Mouse (Mus musculus) bone marrow, adult 2 months (tissue): Measurements from ENCODE around the gene Tmem52. TPM values are rescaled to one million over a fixed set of nuclear protein-coding genes. Genes with fewer than 3 reads are reported as not detected.
A peak's percentile ranks its signal among the peaks of the same experiment; 100 is the strongest.

Experiments
- H3K27ac ChIP-seq: fragments of 200-500 bp; 2 replicates; pipeline ENCODE4 v1.5.1; 2012; ENCODE audit warnings: low read depth, mild to moderate bottlenecking, control low read depth, inconsistent platforms, low read length; ENCODE audit not compliant: control insufficient read depth, poor library complexity, insufficient read depth
- H3K4me1 ChIP-seq: fragments of 200-500 bp; 2 replicates; pipeline ENCODE4 v1.6.1; 2011; ENCODE audit warnings: low read length; ENCODE audit not compliant: control insufficient read depth, insufficient read depth
- H3K4me3 ChIP-seq: fragments of 200-500 bp; replicated peaks from 2 replicates; pipeline ENCODE3; 2011; ENCODE audit warnings: mild to moderate bottlenecking, low read depth, low read length, control low read depth; ENCODE audit not compliant: control insufficient read depth
- CTCF ChIP-seq: fragments of 200-500 bp; IDR thresholded peaks from 2 replicates; pipeline ENCODE4 v1.5.1; 2011; ENCODE audit warnings: low read length, control low read depth; ENCODE audit not compliant: control insufficient read depth, insufficient read depth
- POLR2A ChIP-seq: fragments of 200-500 bp; IDR thresholded peaks from 2 replicates; pipeline ENCODE4 v1.6.1; 2011; ENCODE audit warnings: low read depth, mild to moderate bottlenecking, control low read depth, low read length, borderline replicate concordance; ENCODE audit not compliant: control insufficient read depth
- WGBS: fragments of 180-500 bp; shearing (Covaris S2); methylation state at CpG from one replicate; pipeline ENCODE4 v1.1.7; 2018; 5-methylcytosine and 5-hydroxymethylcytosine counted together
- polyA plus RNA-seq: library from polyadenylated mRNA; stranded (reverse); fragments of >200 nt; gene quantifications from 2 replicates; pipeline ENCODE4 v1.2.4, GENCODE M21; 2011; ENCODE audit warnings: low replicate concordance; ENCODE audit not compliant: missing spikeins, insufficient read depth, insufficient read length

Tmem52 gene
- polyA plus RNA-seq, 1 experiment: not detected

DNA sequence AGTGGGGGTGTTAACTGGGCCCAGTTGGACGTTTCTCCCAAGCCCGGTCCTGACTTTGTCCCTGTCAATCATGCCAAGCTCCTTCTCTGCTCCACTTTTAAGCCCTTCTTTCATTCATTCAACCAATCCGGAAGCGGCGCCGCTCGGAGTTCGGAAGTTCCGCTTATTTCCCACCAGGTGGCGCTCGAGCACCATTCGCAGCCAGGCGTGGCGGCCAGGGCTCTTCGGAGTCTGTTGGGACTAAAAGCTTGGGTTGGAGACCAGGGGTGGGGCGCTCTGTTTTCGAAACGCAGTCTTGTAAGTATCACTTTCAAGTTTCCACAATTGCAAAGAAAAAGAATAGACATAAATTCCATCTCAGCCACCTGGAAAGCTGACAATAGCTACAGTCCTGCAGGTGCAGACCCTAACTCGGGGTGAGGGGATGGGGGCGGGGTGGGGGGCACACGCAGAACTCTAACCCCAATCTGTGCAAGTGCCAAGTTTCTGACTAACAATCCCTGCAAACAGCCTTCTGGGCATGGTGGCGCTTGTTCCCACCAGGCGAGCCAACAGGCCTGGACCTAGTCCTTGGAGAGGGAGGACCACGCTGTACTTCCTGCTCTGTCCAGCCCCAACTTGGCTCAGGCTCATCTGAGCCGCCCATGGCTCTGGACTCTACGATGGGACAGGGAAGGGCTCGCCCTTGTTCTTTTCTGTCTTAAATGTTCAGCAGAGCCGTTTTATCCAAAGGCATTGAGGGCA lies 12.6 kb downstream of the Tmem52 start:
- TF ChIP-seq POLR2A (0 out of 2 replicates have a peak, but pooled peaks have one; percentile 11), CTCF (peak; percentile 95)
- no peak overlapping the region for H3K27ac ChIP-seq
- H3K4me3 ChIP-seq: no peak overlapping the region
- H3K4me1 ChIP-seq: no peaks in the 10 kb centered on the region; the same call in 1 of the 2 replicates
- WGBS: 17% methylated on average over 28 of the region's 28 CpGs

DNA sequence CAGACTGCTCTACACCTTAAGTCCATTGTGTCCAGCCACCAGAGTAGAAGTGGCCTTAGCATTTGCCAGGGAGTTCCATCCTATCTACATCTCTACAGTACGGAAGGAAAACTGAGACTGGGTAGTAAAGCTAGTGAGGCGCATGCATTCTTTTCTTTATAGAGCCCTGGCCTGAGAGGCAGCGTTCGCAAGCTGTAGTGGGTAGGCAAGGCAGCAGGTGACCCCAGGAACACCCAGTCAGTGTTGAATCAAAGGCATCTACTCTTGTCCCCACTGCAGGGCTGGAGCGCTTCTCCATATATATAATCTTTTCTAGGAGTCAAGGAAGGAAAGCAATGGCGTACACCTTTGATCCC lies 13.2 kb downstream of the Tmem52 start:
- Histone ChIP-seq H3K4me3 (no peak overlapping the region), H3K27ac (no peak overlapping the region), H3K4me1 (no peaks in the 10 kb centered on the region; the same call in 1 of the 2 replicates)
- TF ChIP-seq POLR2A (no peak), CTCF (no peak)
- 90% methylated on average over 6 of the region's 6 CpGs for WGBS

DNA sequence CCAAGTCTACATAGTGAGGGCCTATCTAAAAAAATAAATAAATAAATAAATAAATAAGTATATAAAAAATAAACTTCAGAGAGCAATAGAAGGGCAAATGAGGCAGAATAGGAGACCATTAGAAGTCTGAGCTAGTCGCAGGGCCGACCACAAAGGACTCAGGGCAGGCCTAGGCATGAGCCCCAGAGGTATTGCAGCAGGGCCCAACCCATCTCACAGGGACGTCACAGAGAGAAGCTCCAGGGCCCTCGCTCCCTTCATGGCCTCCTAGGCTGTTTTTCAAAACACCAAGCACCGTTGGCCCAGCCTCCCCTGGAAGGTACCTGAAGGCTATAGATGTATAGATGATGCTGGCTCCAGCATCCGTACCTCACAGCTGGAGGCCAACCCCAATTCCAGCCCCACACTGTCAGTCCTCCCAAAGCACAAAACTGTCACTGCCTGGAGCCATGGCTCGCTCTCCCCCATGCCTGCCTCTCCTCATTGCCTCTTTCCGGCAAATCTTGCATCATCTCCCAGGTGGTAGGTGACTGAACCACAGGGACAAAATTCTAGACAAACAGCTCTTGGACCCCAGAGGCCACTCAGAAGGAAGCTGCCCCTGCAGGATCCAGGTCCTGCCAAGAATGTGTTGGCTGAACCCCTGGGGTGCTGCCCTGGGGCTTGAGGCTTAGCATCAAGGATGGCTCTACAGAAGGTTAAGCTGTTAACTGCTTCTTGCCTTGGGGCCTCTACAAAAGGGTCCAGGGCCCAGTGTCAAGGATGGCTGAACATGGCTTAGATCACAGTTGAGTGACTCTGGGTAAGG lies 14.0 kb downstream of the Tmem52 start:
- TF ChIP-seq CTCF: no peak
- TF ChIP-seq POLR2A: no peak
- WGBS: 73% methylated on average over 8 of the region's 8 CpGs
- Histone ChIP-seq H3K27ac (no peak overlapping the region), H3K4me3 (no peak overlapping the region), H3K4me1 (peaks cover 4% of the 10 kb centered on the region)

DNA sequence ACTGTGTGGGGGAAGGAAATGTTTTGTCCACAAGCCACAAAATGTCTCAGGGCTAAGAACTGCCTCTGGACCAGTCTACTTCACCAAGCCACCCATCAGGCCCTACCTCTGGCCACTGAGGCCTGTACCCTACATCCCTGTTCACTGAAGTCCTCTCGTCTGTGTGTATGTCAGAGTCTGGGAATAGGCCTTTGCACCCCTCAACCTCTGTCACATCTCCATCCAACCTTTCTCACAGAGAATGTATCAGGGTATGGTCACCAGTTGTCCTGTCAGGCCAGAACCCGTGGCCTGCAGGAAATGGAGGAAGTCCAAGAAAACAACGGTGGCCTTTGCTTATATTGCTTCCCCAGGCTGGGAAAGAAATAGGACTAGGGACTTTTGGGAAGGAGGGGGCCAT lies 16.6 kb downstream of the Tmem52 start:
- TF ChIP-seq POLR2A (no peak), CTCF (no peak)
- peaks cover 11% of the 10 kb centered on the region for H3K4me1 ChIP-seq
- WGBS: 49% methylated on average over 3 of the region's 3 CpGs
- no peak overlapping the region for H3K4me3 ChIP-seq
- H3K27ac ChIP-seq: no peak overlapping the region

DNA sequence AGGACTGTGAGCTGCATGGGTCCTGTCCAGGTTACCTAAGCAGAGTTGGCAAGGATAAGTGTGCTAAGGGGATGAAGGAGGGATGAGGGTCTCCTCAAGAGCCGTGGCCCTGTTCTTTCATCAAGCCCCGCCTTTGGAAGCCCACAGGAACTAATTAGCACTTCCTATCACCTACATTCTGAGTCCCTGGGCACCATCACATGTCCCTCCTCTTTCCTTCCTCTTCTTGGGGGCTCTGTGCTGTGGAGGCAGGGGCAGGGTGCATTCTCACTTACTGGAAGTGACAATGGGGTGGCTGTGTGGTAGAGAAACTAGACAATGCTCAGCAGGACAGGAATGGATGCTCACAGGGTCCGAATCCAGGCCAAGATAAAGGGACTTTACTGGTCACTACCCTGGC lies 18.8 kb downstream of the Tmem52 start:
- 5% methylated on average over 3 of the region's 3 CpGs for WGBS
- no peak overlapping the region for H3K4me3 ChIP-seq
- H3K27ac ChIP-seq: peak overlapping the region; percentile 54; the same call in 1 of the 2 replicates
- TF ChIP-seq CTCF: no peak
- no peak for TF ChIP-seq POLR2A
- peaks cover 12% of the 10 kb centered on the region for H3K4me1 ChIP-seq

DNA sequence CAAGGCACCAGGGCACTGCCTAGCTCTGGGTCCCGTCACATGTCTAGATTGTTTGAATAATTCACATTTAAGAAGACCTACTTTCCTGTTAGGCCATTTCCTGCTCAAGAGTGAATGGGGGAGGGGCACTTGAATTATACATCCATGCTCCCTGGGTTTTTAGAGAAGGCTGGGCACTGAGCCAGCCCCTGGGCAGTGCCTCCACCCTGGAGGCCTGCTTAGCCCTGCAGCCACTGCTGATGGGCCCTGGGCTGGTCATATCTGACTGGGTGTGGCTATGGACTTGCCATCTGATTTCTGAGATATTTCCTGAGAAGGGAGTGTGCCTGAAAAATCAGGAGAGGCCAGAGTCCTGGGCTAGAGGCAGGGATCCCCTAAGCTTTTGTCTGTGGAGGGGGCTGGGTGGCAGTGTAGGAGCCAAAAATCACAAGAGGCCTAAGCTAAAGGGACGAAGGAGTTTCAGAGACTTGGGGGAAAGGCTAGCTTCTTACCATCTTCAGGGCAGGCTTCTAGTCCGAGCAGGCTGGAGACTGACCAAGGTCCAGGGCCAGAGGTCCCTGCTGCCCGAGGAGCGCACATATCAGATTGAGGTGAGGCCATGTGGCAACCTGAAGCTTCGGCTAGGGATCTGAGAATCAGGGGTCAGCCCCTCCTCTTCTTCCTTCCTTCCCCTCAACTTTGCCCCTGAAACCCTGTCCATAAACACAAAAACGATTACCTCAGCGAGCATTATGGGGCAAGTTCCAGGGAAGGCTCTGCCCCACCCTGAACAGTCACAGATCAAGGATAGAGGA lies 19.5 kb downstream of the Tmem52 start:
- 27% methylated on average over 8 of the region's 8 CpGs for WGBS
- peaks cover 12% of the 10 kb centered on the region for H3K4me1 ChIP-seq
- no peak overlapping the region for H3K4me3 ChIP-seq
- H3K27ac ChIP-seq: peak overlapping the region; percentile 54
- TF ChIP-seq CTCF (no peak), POLR2A (no peak)

DNA sequence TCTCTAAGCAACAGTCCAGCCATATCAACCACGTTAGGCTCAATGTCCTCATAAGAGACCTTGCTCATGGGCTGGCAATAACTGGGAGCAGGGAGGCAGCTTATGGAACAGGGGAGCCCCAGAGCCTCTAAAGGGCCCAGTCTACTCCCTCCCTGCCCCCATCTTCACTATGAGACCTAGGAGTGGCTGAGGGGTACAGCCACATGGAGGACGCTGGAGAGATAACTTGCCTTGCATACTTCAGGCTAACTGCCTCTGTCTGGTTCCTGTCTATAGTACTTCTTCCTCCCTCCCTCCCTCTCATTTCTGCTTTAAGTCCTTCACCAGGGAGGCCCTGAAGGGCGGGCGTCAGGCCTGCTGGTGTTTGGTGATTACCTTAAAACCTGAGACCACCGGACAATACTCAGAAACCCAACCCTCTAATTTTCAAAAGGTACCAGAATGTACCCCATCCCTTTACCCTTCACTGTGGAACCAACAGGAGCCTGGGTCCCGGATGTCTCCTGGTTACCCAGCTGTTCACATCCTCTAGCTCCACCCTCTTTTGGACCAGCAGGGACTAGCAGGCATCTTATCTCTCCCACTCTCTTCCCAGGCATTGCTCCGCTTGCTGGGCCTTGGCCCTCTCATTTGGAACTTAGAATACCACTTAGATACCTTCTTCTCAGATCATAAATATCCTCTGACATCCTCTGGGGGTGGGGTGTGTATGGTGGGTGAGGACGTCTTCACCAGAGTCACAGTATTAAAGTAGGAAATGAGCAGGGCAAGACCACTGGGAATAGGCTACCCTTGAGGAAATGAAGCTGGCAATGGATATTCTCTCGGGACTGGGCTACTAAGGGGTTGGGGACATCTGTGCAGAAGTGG lies 20.4 kb downstream of the Tmem52 start:
- Histone ChIP-seq H3K4me1 (peaks cover 12% of the 10 kb centered on the region), H3K4me3 (no peak overlapping the region), H3K27ac (0 out of 2 replicates have a peak overlapping the region, but pooled peaks have one; percentile 28)
- 65% methylated on average over 9 of the region's 9 CpGs for WGBS
- TF ChIP-seq POLR2A (no peak), CTCF (no peak)
